Mouse (Mus musculus) embryo, embryonic 11 days (tissue): ENCODE results near the gene Scgb2a2.
A peak's percentile ranks its signal among the peaks of the same experiment; 100 is the strongest.
"Not testable (repeated sequence)": the region's sequence is repeated elsewhere in the genome, so short reads cannot be mapped to it uniquely, and the experiment has no call there.

Source experiments
- DNase-seq: peaks from one replicate; pipeline ENCODE4 v3.0.0-alpha.2; 2015

Gene Scgb2a2

GRCm38 (mm10) chr19:9847262-9847661, at the start of gene Scgb2a2:
Gene Scgb2a2 (plus strand): TSS chr19:9847562.
- DNase-seq: no peak

- DNase-seq: not testable (repeated sequence)
Observed at GRCm38 (mm10) chr19:9836581-9837340, 10.6 kb upstream of the Scgb2a2 start.

- no peak for DNase-seq
Observed at GRCm38 (mm10) chr19:9837341-9837715, 10.0 kb upstream of the Scgb2a2 start.

GRCm38 (mm10) chr19:9849368-9850075, 2.2 kb downstream of the Scgb2a2 start:
- peak; percentile 3 for DNase-seq

GRCm38 (mm10) chr19:9860821-9861220, 13.5 kb downstream of the Scgb2a2 start:
- not testable (repeated sequence) for DNase-seq

- no peak for DNase-seq
Observed at GRCm38 (mm10) chr19:9864856-9865255, 17.5 kb downstream of the Scgb2a2 start.

- no peak for DNase-seq
Observed at GRCm38 (mm10) chr19:9865466-9865865, 18.1 kb downstream of the Scgb2a2 start.

- DNase-seq: no peak
Observed at GRCm38 (mm10) chr19:9878186-9878835, 30.9 kb downstream of the Scgb2a2 start.

GRCm38 (mm10) chr19:9886348-9886747, 39.0 kb downstream of the Scgb2a2 start:
- DNase-seq: no peak

- no peak for DNase-seq
Observed at GRCm38 (mm10) chr19:9886771-9887170, 39.4 kb downstream of the Scgb2a2 start.

GRCm38 (mm10) chr19:9896067-9896466, 48.7 kb downstream of the Scgb2a2 start:
- no peak for DNase-seq

- DNase-seq: peak; percentile 46
Observed at GRCm38 (mm10) chr19:9898339-9899066, 51.1 kb downstream of the Scgb2a2 start.

GRCm38 (mm10) chr19:9899072-9899779, 51.9 kb downstream of the Scgb2a2 start, which contains the start of gene Incenp:
Gene Incenp (minus strand): TSS chr19:9899551.
- peak; percentile 97 for DNase-seq

- DNase-seq: no peak
Observed at GRCm38 (mm10) chr19:9899780-9900146, 52.4 kb downstream of the Scgb2a2 start.

- DNase-seq: not testable (repeated sequence)
Observed at GRCm38 (mm10) chr19:9900696-9901095, 53.3 kb downstream of the Scgb2a2 start.
